Mouse (Mus musculus) cerebellum, postnatal 10 days (tissue): ENCODE results near the gene Strn.
A peak's percentile ranks its signal among the peaks of the same experiment; 100 is the strongest.
"Not testable (repeated sequence)": the region's sequence is repeated elsewhere in the genome, so short reads cannot be mapped to it uniquely, and the experiment has no call there.

Experiments
- DNase-seq, 2 experiments: peaks; one replicate each; pipeline ENCODE4 v3.0.0; 2021; ENCODE audit warnings: mixed read lengths in 2 of 2

The Strn gene

GRCm38 (mm10) chr17:78702988-78703387, 34.0 kb downstream of the Strn start:
- no peak for DNase-seq

DNA sequence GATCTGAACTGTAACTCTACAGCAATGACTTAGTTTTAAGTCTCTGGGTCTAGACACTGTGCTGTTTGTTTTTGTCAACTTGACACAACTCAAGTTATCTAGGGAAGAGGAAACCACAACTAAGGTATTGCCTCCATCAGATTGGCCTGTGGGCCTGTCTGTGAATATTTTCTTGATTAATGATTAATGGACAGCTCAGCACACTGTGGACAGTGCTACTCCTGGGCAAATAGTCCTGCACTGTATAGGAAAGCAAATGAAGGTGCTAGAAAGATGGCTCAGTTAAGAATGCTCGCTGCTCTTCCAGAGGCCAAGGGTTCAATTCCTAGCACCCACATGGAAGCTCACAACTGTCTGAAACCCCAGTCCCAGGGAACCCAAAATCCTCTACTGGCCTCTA, 38.0 kb downstream of the Strn start:
- DNase-seq = no peak

DNA sequence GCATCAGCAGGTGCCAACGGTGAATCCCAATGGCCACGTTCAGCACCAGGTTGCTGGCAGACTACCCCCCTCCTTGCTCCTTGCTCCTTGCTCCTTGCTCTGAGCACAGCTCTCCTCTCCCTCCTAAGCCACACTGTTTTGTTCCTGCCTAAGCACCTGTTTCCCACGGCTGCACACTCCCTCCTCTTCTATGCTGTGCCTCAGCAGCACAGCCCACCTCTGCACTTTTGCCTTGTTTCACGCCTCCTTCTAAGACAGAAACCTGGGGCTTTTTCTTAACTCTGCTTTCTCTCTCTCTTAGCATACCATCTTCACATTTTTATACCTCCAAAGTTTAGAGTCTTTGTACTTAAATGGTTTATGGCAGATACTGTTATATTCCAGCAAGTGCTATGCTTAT, 39.5 kb downstream of the Strn start:
- no peak for DNase-seq

DNA sequence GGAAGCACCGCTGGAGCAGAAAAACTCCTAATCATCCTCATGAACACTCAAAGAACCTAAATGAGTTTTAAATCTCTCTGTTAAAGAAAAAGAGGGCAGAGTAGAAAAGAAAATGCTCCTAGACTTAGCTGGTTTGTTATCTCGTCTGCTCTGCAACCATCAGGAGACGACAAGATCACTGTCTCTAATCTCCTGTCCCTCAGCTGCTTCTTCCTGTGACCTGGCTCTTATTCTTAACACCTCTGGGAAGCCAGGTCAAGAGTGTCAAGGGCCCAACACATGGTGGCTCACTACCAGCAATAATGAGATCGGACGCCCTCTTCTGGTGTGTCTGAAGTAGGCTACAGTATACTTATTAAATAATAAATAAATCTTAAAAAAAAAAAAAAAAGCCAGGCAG, 40.1 kb downstream of the Strn start:
- DNase-seq = no peak

DNA sequence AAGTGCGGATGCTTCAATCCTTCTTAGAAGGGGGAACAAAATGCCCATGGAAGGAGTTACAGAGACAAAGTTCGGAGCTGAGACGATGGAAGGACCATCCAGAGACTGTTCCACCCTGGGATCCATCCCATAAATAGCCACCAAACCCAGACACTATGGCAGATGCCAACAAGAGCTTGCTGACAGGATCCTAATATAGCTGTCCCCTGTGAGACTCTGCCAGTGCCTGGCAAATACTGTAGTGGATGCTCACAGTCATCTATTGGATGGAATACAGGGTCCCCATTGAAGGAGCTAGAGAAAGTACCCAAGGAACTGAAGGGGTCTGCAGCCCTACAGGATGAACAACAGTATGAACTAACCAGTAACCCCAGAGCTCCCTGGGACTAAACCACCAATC, 47.8 kb downstream of the Strn start:
- not testable (repeated sequence) for DNase-seq

DNA sequence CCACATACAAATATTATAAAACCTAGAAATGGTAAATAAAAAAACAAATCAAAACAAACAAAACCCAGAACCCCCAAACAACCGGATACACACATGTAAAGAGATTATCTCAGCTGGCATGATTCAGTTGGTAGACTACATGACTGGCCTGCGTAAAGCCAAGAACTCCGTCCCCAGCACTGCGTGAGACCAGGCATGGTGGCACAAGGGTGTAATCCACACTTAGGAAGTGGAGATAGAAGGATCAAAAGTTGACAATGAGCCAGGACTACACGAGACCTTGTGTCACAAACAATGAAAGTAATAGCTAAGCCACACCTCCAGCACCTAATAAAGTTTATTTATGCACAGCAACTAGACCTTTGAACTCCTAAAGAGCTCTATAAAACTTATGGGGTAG, 49.0 kb downstream of the Strn start:
- no peak for DNase-seq

DNA sequence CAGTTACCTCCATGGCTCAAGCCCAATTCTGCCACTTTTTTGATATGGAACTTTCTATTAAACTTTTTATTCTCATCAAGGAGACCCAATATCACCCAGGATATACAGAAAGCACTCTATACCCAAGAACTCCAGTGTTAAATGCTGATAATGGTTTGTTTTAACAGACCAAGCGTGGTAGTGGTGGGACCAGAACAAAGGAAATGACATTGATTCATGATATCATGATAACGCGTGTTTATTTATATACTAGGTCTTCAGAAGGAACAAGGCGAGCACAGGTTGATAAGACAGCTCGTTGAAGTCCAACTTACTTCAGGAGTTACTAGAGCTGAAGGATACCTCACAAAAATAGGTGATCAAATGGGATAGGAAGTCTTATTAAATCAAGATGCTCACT, 52.0 kb downstream of the Strn start:
- no peak for DNase-seq

- DNase-seq = no peak
These were observed 54.6 kb downstream of the Strn start for GRCm38 (mm10) chr17:78682351-78682750.

- no peak for DNase-seq
These were observed 57.5 kb downstream of the Strn start for GRCm38 (mm10) chr17:78679503-78679902.

- no peak for DNase-seq
These were observed 60.2 kb downstream of the Strn start for GRCm38 (mm10) chr17:78676813-78677212.

DNA sequence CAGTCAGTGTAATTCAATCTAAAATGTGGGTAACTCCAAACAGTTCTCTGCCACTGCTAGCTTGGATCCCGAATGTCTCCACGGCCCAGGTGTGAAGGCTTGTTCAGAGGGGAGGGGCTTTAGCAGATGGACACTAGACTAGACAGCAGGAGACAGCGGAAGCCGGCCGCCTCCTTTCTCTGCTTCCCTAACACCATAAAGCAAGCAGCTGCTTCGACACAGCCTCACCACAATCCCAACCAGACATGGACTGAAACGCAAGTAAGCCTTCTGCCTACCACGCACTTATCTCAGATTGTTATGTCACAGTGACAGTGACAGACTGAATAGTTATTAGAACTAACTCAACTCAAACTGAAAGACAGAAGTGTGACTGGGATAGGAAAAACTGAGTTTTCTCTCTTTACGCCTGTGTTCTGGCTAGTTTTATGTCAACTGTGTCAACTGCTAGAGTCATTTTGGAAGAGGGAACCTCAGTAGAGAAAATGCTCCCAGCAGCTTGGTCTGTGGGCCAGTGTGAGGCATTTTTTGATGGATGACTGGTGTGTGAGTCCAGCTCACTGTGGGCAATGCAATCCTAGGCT, 71.9 kb downstream of the Strn start:
- no peak for DNase-seq

DNA sequence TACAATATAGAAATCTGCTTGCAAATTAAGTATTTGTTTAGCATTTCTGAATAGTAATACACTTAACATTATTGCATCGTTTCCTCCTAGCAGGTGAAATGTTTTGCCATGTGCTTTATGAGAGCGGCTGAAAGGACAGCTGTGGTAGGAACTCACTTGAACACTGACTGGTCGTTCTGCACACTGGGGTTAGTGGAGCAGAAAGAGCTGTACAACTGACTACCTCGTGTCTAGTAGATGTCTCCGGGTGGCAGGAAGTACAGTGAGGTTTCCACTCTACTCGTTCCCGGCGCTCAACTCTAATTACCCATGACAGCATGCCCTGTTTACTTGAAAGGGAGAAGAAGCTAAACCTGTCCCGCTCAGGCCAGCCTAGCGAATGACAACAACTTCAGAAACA, 82.2 kb downstream of the Strn start:
- no peak for DNase-seq

GRCm38 (mm10) chr17:78643853-78644475, 93.0 kb downstream of the Strn start:
- peak; percentile 66 to 74 for DNase-seq

DNA sequence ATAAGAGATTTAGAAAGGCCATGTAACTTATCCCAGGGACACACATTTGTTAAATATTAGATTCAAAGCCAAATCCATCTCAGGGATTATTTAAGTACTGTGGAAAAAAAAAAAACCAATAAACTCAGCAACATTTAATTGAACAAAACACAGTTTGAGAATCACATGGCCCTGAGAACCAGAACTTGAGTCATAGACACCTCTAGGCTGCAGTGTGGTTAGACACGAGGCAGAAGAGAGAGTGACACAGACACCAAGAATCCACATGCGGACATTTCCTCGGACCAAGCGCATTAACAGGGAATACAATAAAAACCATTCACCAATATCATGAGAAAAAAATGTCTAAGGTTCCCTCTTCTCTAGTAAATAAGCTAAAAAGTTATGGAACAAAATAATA, 94.7 kb downstream of the Strn start:
- DNase-seq = no peak

DNA sequence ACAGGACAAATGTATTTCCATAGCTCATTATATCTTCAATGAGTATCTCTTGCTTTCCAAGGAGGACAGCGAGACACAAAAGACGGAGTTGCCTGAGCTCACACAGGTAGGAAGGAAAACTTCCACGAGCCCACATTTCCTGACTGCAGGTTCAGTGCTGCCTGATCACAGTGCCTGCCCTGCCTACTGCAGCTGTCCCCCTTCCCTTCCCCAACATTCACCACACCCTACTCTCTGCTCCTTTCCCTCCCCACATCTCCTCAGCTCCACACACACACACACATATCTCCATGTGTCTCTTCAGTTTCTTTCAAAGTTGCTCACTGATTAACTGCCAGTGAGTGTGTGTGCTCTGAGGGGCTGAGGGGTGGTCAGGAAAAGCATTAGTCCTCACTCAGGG, 96.6 kb downstream of the Strn start:
- no peak for DNase-seq

- DNase-seq = peak; percentile 60 to 73
These were observed 97.9 kb downstream of the Strn start for GRCm38 (mm10) chr17:78639099-78639498.

- no peak for DNase-seq
These were observed 99.9 kb downstream of the Strn start for GRCm38 (mm10) chr17:78637140-78637539.

GRCm38 (mm10) chr17:78635616-78636015, 101.4 kb downstream of the Strn start:
- DNase-seq = no peak

DNA sequence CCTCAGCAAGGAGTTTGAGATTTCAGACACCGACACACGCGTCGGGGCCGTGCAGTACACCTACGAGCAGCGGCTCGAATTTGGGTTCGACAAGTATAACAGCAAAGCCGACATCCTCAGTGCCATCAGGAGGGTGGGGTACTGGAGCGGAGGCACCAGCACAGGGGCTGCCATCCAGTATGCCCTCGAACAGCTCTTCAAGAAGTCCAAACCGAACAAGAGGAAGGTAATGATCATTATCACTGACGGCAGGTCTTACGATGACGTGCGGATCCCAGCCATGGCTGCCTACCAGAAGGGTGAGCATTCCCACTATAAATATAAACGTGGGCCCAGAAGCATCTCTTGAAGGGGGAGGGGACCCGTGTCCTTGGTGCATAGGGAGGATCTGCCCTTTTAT, 112.1 kb downstream of the Strn start:
- no peak for DNase-seq

GRCm38 (mm10) chr17:78621863-78622262, 115.1 kb downstream of the Strn start:
- DNase-seq = no peak

GRCm38 (mm10) chr17:78620740-78621139, 116.3 kb downstream of the Strn start:
- DNase-seq = no peak

- DNase-seq = no peak
These were observed 117.0 kb downstream of the Strn start for GRCm38 (mm10) chr17:78619981-78620380.

DNA sequence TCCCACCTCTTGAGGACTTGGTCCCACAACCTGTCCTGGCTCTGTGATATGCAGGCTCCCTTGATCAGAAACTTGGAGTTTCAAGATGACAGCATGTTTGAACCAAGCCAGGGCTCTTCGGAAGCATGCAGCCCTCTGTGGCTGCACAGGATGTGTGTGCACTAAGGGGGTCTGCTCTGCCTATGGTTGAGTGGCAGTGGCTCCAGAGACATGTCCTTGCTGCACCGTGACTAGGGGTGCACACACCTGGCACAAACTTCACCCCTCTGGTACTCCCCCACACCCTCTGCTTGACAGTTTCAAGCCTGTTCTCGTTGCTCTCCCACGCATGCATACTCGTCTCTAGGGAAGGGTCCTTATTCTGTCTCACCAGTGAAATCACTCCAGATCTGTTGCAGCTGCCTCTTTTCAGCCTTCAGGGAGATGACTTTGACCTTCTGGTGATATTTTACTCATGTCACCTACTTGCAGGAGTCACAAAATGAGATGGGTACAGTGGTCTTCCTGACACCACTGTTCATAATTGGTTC, 118.8 kb downstream of the Strn start:
- DNase-seq = no peak

DNA sequence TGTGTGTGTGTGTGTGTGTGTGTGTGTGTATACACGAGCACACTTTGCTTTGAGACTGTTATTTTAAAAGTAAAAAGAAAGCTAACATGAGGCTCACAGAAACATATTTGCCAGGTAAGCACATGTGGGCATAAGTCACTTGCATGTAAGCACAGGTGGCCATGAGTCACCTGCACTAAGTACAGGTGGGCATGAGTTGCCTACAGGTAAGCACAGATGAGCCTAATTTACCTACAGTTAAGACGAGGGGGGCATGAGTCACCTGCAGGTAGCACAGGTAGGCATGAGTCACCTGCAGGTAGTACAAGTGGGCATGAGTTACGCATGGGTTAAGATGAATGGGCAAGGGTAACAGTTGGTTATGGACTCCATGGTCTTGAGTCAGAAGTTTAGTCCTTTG, 121.9 kb downstream of the Strn start:
- no peak for DNase-seq

GRCm38 (mm10) chr17:78614481-78614880, 122.5 kb downstream of the Strn start:
- no peak for DNase-seq
